Mouse (Mus musculus): ENCODE results near the gene Fhl2.
"Not testable (repeated sequence)": the region's sequence is repeated elsewhere in the genome, so short reads cannot be mapped to it uniquely, and the experiment has no call there.

Gene Fhl2

DNA sequence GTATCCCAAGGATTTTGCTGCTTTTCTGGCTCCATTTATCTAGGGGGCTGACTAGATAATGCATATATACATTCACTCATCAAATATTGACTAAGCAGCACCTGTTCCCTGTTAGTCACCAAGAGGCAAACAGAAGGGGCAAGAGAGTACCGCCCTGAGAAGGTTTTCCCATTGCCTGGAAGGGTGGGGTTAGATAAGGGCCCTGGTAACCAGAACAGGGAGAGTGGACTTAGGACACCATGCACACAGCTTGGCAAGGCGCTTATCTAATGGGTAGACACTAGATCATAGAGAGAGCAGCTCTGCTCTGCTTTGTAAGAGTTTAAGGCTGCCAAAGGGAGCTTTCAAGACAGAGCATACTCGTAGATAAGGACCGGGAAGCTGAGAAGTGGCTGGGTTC lies 44.2 kb downstream of the Fhl2 start:
- DNase-seq (ENCODE audit: low read depth, low spot score): no peak

- no peak for DNase-seq (ENCODE audit: low read depth, low spot score)
Observed at GRCm38 (mm10) chr1:43150225-43150624, 46.6 kb downstream of the Fhl2 start.

DNA sequence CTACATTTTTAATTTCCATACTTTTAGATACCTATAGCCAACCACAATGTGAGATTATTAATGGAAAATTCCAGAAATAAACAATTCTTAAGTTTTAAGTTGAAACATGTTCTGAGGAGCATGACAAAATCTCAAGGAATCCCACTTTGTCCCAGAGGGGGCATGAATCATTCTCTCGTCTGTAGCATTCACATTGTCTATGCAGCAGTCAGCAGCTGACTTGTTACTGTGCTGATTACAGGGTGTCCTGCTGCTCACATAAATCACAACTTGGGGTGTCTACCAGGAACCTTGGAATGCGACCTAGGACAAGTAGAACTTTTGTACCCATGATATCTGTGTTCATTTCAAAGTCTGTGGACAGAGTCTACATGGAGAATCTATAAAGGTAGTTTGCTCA lies 49.3 kb downstream of the Fhl2 start:
- no peak for DNase-seq (ENCODE audit: low read depth, low spot score)

- DNase-seq (ENCODE audit: low read depth, low spot score): no peak
Observed at GRCm38 (mm10) chr1:43145388-43145787, 51.4 kb downstream of the Fhl2 start.

GRCm38 (mm10) chr1:43144338-43144906 lies 52.4 kb downstream of the Fhl2 start:
- no peak for DNase-seq (ENCODE audit: low read depth, low spot score)

DNA sequence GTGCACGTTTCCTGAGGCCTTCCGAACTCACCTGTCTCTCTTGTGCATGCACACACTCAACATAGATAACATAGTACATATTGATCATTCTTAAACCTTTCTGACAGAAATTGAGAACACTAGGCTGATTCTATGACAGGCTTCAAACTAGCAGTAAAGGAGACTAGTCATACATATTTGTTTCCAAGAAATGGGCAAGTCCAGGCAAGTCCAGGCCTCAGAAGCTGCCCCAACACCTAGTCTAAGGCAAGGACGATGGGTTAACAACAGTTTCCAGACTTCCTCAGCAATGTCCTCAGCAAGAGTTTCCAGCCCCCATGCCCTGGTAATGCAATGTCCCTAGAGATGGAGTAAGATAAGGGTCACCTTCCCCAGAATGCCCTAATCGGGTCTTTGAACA lies 53.0 kb downstream of the Fhl2 start:
- no peak for DNase-seq (ENCODE audit: low read depth, low spot score)

DNA sequence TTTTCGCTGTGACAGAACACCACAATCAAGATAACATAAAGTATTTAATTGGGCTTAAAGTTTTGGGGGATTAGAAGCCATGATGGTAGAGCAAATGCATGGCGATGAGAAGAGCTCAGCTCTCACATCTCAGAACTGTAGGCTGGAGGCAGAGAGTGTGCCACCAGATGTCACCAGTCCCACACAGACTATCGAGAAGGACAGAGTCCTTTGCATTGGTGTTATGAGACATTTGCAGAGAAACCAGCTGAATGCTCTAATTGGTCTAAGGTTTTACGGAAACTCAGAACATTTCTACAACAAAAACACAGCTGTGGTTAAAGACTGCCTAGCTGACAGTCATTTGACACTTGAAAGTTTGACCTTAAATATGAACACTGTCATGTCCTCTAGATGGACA lies 53.5 kb downstream of the Fhl2 start:
- DNase-seq (ENCODE audit: low read depth, low spot score): no peak

DNA sequence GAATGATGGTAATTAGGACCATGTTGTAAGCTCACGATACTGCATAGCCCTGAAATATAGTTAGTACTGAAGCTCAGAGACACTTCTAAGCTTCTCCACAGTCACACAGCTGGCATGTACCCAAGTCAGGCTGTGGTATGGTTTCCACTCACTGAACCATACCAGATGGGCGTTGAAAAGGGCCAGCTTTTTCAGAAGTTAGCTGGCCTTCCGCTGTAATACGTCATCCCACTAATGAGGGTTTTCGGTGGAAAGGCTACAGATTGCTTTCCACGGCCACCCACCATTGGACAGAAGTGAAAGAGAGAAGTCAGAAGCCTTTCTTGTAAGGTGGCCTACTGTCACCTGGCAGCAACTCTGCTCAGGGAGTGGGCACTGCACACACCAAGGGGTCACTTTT lies 53.9 kb downstream of the Fhl2 start:
- no peak for DNase-seq (ENCODE audit: low read depth, low spot score)

DNA sequence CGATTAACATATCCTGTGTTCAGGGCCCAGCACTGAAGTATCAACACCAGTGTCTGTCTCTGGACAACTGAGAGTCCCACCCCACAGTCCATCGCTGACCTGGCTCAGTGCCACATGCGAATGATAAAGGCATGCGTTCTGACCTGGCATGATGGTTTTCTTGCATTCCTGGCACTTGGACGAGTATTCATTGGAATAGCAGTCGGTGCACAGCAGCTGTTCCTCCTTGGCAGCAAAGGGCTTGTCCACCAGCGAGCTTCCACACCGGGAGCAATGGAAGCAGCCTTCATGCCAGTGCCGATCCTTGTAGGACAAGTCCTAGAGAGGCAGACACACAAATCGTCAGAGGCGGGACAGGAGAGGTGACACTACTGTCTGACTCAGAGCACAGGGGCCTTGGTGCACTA lies 55.2 kb downstream of the Fhl2 start:
- DNase-seq (ENCODE audit: low read depth, low spot score): no peak

- peak; percentile 75 for DNase-seq (ENCODE audit: low read depth, low spot score)
Observed at GRCm38 (mm10) chr1:43139587-43140266, 57.1 kb downstream of the Fhl2 start.

DNA sequence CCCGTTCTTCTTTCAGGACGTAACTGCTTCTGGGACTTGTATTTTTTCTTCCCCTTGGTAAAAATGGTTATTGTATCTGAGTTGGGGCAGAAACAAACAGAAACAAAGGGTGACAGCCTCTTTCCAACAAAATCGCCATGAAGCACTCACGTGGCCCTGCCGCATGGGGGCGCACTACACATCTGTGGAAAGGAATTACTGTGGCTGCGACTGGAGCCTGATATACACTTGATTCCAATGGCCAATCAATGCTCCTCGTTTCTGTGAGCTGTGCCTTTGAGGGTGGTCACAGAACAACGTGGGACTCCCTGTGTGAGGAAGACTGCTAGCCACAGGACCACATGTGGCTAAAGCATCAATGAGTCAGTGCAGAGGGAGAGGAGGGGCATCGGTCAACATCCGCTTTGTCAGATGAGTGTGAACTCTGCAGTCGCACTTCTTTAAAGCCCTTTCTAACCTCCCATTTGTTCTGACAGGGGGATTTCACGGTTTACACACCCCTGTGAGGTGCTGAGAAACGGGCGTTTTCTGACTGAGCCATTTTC lies 58.4 kb downstream of the Fhl2 start:
- no peak for DNase-seq (ENCODE audit: low read depth, low spot score)

- no peak for DNase-seq (ENCODE audit: low read depth, low spot score)
Observed at GRCm38 (mm10) chr1:43137334-43137733, 59.5 kb downstream of the Fhl2 start.

DNA sequence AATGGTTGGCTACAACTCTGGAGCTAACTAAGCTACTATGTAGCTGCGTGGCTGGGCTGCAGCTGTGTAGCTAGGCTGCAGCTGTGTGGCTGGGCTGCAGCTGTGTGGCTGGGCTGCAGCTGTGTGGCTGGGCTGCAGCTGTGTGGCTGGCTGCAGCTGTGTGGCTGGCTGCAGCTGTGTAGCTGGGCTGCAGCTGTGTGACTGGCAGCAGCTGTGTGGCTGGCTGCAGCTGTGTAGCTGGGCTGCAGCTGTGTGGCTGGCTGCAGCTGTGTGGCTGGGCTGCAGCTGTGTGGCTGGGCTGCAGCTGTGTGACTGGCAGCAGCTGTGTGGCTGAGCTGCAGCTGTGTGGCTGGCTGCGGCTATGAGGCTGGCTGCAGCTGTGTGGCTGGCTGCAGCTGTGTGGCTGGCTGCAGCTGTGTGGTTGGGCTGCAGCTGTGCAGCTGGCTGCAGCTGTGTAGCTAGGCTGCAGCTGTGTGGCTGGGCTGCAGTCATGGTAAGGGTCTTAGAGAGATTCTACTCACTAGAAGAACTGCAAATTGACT lies 60.2 kb downstream of the Fhl2 start:
- DNase-seq (ENCODE audit: low read depth, low spot score): not testable (repeated sequence)

DNA sequence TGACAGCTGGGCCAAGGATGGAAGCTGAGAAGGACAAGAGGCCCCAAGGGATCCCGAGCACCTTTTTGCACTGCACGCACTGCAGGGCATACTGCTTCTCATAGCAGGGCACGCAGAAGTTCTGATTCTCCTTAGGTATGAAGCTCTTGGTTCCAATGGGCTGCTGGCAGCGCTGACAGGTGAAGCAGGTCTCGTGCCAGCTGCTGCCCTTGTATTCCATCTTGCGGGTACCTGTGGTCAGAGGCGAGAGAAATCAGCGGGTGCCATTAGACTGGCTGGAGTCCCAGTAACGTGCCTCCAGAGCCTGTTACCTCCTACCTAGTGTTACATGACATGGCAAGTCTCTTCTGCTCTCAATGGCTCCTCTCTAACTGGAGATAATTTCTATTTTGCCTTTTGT lies 65.2 kb downstream of the Fhl2 start:
- no peak for DNase-seq (ENCODE audit: low read depth, low spot score)

DNA sequence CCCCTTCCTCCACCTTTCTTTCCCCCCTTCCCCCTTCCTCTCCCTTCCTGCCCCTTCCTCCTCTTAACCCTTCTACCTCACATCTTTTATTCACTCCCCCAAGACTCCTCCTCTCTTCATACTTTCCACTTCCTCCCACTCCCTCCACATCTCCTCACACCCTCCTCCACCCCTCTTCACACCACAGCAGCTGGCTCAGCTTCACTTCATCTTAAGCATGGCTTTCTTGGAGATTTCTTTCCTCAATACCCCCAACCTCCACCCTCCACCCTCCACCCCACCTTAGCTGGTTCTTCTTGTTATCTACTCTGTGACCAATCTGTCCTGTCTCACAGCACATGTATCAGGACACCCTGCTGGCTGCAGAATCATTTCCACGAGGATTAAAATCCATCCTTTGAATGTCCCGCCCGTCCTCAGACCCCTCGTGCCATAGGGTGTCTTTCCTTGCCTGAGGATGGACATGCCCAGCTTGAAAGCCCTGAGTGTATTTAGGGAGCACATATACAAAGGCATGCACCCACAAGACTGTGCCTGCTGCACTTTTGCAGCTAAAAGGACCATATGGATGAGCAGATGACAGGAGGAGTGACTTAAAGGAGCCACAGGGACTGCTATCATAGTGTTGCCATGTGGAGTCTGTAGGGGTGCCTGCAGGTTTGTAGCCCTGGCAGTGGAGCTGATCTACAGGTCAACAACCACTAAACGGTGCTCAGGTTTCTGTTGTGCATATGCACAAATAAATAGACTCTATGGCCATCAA lies 66.4 kb downstream of the Fhl2 start:
- no peak for DNase-seq (ENCODE audit: low read depth, low spot score)

GRCm38 (mm10) chr1:43127820-43128610 lies 68.8 kb downstream of the Fhl2 start:
- no peak for DNase-seq (ENCODE audit: low read depth, low spot score)

GRCm38 (mm10) chr1:43127196-43127595 lies 69.6 kb downstream of the Fhl2 start:
- DNase-seq (ENCODE audit: low read depth, low spot score): no peak

GRCm38 (mm10) chr1:43124726-43125125 lies 72.1 kb downstream of the Fhl2 start:
- DNase-seq (ENCODE audit: low read depth, low spot score): no peak

GRCm38 (mm10) chr1:43122616-43123015 lies 74.2 kb downstream of the Fhl2 start:
- no peak for DNase-seq (ENCODE audit: low read depth, low spot score)

GRCm38 (mm10) chr1:43120950-43121349 lies 75.8 kb downstream of the Fhl2 start:
- DNase-seq (ENCODE audit: low read depth, low spot score): no peak

DNA sequence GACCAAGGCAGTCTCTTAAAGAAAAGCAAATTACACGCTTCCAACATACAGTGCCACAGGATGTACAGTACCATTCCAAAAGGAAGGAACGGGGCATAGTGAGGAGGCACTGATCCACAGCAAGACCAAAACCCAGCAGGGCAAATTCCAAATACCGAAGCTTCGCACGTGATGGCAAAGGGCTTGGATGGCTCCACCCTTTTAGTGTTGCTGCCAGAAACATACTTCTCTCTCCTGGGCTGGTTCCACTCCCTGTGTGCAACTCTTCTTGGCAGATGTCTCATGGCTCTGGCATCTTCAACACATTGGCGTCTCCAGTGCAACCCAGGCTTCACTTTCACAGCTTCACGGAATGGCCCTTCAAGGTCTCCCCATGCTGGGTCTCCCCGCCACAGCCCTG lies 79.3 kb downstream of the Fhl2 start:
- no peak for DNase-seq (ENCODE audit: low read depth, low spot score)

GRCm38 (mm10) chr1:43112882-43113281 lies 83.9 kb downstream of the Fhl2 start:
- no peak for DNase-seq (ENCODE audit: low read depth, low spot score)

Measured in retina, postnatal 7 days (tissue).